ENCODE assay signal across 10 mouse cellular contexts in the genomic region with DNA sequence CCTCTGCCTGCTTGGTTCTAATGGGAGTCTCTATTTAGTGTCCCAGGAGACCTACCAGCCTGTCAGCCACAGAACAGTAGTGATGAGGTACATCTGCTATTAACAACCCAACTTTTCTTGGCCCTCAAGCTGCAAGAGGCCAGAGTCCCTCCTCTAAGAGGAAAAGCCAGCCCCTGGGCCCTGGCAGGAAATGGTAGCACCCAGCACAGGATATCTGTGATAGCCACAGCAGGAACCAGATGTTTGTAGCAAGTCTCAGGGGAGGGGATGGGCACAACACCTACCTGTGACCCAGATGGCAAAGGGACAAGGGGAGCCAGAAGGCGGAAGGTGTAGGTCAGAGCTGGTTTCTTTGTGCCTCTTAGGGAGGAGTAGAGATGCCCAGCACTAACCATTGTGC. TPM values are rescaled to one million over a fixed set of nuclear protein-coding genes. Genes with fewer than 3 reads are reported as not detected.
DNase-seq lines count a peak whose midpoint lies in the region; ATAC-seq and TF ChIP-seq lines count a peak whose summit lies in the region.
"Had no signal": no experiment of that assay in that cellular context is flagged by ENCODE, and none has a peak within 500 bp of the region (broad histone marks: within the 10 kb centered on the region; RNA-seq: fewer than 3 reads in every experiment).

No protein-coding gene starts in this region.

- H3K9me3 ChIP-seq in hindbrain, postnatal 0 days (ENCODE audit: low read length) = no peaks in the 10 kb centered on the region

- 73% methylated on average over 1 of the region's 1 CpGs for WGBS in small intestine, adult 2 months
- WGBS in hindbrain, postnatal 0 days = 91% methylated on average over 1 of the region's 1 CpGs

- no peaks in the 10 kb centered on the region for H3K27me3 ChIP-seq in small intestine, adult 2 months (ENCODE audit: control insufficient read depth, insufficient read depth, low read length)
- no peaks in the 10 kb centered on the region for H3K27me3 ChIP-seq in hindbrain, postnatal 0 days (ENCODE audit: insufficient read depth, low read length)

- no peak overlapping the region for H3K4me2 ChIP-seq in hindbrain, postnatal 0 days (ENCODE audit: low read depth, low read length)

- DNase-seq in adrenal gland, postnatal 36 days = peak; percentile 10 to 23
- DNase-seq in adrenal gland, postnatal 10 days = no peak
- DNase-seq in heart, adult 18-20 months = peak; percentile 40 to 70
- peak; percentile 45 for DNase-seq in kidney, postnatal 14 days
- no peak for DNase-seq in hindbrain, postnatal 0 days (ENCODE audit: low spot score)
- no peak for DNase-seq in gastrocnemius, adult 18-20 months (ENCODE audit: low spot score)
- DNase-seq in gastrocnemius, postnatal 36 days = no peak
- DNase-seq: cerebellum, adult 9-10 months; retina, postnatal 1 day had no signal

- no peak for TF ChIP-seq POLR2A in small intestine, adult 2 months (IDR thresholded peaks at IDR 0.05; ENCODE audit: low read depth, low read length)

- ATAC-seq in hindbrain, postnatal 0 days = no peak

- no peaks in the 10 kb centered on the region for H3K36me3 ChIP-seq in small intestine, adult 2 months (ENCODE audit: control insufficient read depth, insufficient read depth, low read length)
- no peaks in the 10 kb centered on the region for H3K36me3 ChIP-seq in hindbrain, postnatal 0 days (ENCODE audit: insufficient read depth, low read length)

- H3K4me3 ChIP-seq in small intestine, adult 2 months (ENCODE audit: low read depth, low read length) = no peak overlapping the region
- H3K4me3 ChIP-seq in hindbrain, postnatal 0 days (ENCODE audit: low read length) = no peak overlapping the region

- H3K27ac ChIP-seq in small intestine, adult 2 months (ENCODE audit: insufficient read depth, low read depth, low read length) = peak overlapping the region; percentile 84
- H3K27ac ChIP-seq in hindbrain, postnatal 0 days = no peak overlapping the region

- no peak for TF ChIP-seq CTCF in small intestine, adult 2 months (IDR thresholded peaks at IDR 0.05; ENCODE audit: extremely low read depth, insufficient read length, insufficient replicate concordance, low read depth, low read length)
- no peak for TF ChIP-seq CTCF in hindbrain, postnatal 0 days (IDR thresholded peaks at IDR 0.05; ENCODE audit: low read depth)

- peaks cover 24% of the 10 kb centered on the region for H3K4me1 ChIP-seq in small intestine, adult 2 months (ENCODE audit: control insufficient read depth, insufficient read depth, insufficient read length, low read length)
- no peaks in the 10 kb centered on the region for H3K4me1 ChIP-seq in hindbrain, postnatal 0 days (ENCODE audit: insufficient read depth, low read length)

- H3K9ac ChIP-seq in hindbrain, postnatal 0 days (replicated peaks; ENCODE audit: low read length) = no peak overlapping the region

- intact Hi-C loops in gastrocnemius, postnatal 36 days (cut with DNase I) = no loop called here

RNA-seq across cellular contexts. Expression of a gene that starts 5.0 kb away (rescaled TPM):
- under 1 TPM in 1 of 2 experiments, not detected in 1; 0.26 TPM for total RNA-seq in adrenal gland, postnatal 36 days (2021)
- total RNA-seq in adrenal gland, postnatal 10 days (2021) = 1 to 10 TPM; 1.7 to 2.0 TPM
- 1 to 10 TPM in 1 of 2 experiments, under 1 TPM in 1; 0.35 to 3.5 TPM for total RNA-seq in heart, adult 18-20 months (2021)
- polyA plus RNA-seq in small intestine, adult 2 months (2012; rRNA removed) = 4.3 and 8.2 TPM in 2 replicates
- total RNA-seq in hindbrain, postnatal 0 days (2014; rRNA removed) = 0.10 TPM in 1 of 2 replicates, not detected in the other
- 0.08 and 0.13 TPM in 2 replicates for polyA plus RNA-seq in hindbrain, postnatal 0 days (2015; fragmentation: Nextera tagmentation; extraction: Ambion mirVana)
- not detected for total RNA-seq in gastrocnemius, adult 18-20 months (2021)
- not detected for total RNA-seq in gastrocnemius, postnatal 36 days (2021)

RNA-seq across cellular contexts. Expression of a gene that starts 33.8 kb away (rescaled TPM):
- 10 to 100 TPM; 27.8 to 34.4 TPM for total RNA-seq in adrenal gland, postnatal 36 days (2021)
- total RNA-seq in adrenal gland, postnatal 10 days (2021) = 10 to 100 TPM; 31.6 to 39.5 TPM
- 10 to 100 TPM; 14.0 to 14.6 TPM for total RNA-seq in heart, adult 18-20 months (2021)
- 0.29 and 1.1 TPM in 2 replicates for polyA plus RNA-seq in small intestine, adult 2 months (2012; rRNA removed)
- 5.1 and 5.3 TPM in 2 replicates for total RNA-seq in hindbrain, postnatal 0 days (2014; rRNA removed)
- 1.2 and 1.7 TPM in 2 replicates for polyA plus RNA-seq in hindbrain, postnatal 0 days (2015; fragmentation: Nextera tagmentation; extraction: Ambion mirVana)
- total RNA-seq in gastrocnemius, adult 18-20 months (2021) = 10 to 100 TPM; 25.6 to 26.2 TPM
- 10 to 100 TPM; 28.4 to 29.1 TPM for total RNA-seq in gastrocnemius, postnatal 36 days (2021)

RNA-seq across cellular contexts. Expression of a gene that starts 34.2 kb away (rescaled TPM):
- 10 to 100 TPM in 1 of 2 experiments, 1 to 10 TPM in 1; 9.9 to 11.5 TPM for total RNA-seq in adrenal gland, postnatal 36 days (2021)
- total RNA-seq in adrenal gland, postnatal 10 days (2021) = 10 to 100 TPM in 1 of 2 experiments, 1 to 10 TPM in 1; 8.4 to 13.0 TPM
- 1 to 10 TPM; 2.3 to 5.1 TPM for total RNA-seq in heart, adult 18-20 months (2021)
- polyA plus RNA-seq in small intestine, adult 2 months (2012; rRNA removed) = 0.61 and 1.0 TPM in 2 replicates
- 6.0 and 7.8 TPM in 2 replicates for total RNA-seq in hindbrain, postnatal 0 days (2014; rRNA removed)
- 0.15 and 0.87 TPM in 2 replicates for polyA plus RNA-seq in hindbrain, postnatal 0 days (2015; fragmentation: Nextera tagmentation; extraction: Ambion mirVana)
- total RNA-seq in gastrocnemius, adult 18-20 months (2021) = 1 to 10 TPM; 4.8 to 6.1 TPM
- total RNA-seq in gastrocnemius, postnatal 36 days (2021) = 1 to 10 TPM; 5.1 to 8.2 TPM

Comparison
In these comparisons a context has a peak if more than half of its experiments do, and no peak if none do; other contexts are left out.
1. DNase-seq: peak in adrenal gland, postnatal 36 days (2 of 2), heart, adult 18-20 months (2 of 2) and kidney, postnatal 14 days (single experiment); none in adrenal gland, postnatal 10 days (single experiment), hindbrain, postnatal 0 days (single experiment), gastrocnemius, adult 18-20 months (single experiment) and gastrocnemius, postnatal 36 days (0 of 2).